Mouse (Mus musculus): Measurements from ENCODE around the gene Stk17b. TPM values are rescaled to one million over a fixed set of nuclear protein-coding genes. Genes with fewer than 3 reads are reported as not detected.
"Not testable (repeated sequence)": the region's sequence is repeated elsewhere in the genome, so short reads cannot be mapped to it uniquely, and the experiment has no call there.

Stk17b gene
- polyA plus RNA-seq, 1 experiment from 2014 or later: 4.9 TPM

- no peak for ATAC-seq
- H3K27me3 ChIP-seq (replicated peaks; ENCODE audit: control insufficient read depth, insufficient read depth, low read length): no peaks in the 10 kb centered on the region
- no peak overlapping the region for H3K27ac ChIP-seq (ENCODE audit: low read depth, low read length)
- H3K4me2 ChIP-seq (ENCODE audit: low read length): no peak overlapping the region
- H3K4me1 ChIP-seq (ENCODE audit: control insufficient read depth, insufficient read depth, low read depth, low read length): no peaks in the 10 kb centered on the region
- no peak overlapping the region for H3K4me3 ChIP-seq (ENCODE audit: low read length)
- H3K9me3 ChIP-seq (ENCODE audit: control insufficient read depth, low read length): no peaks in the 10 kb centered on the region
- H3K9ac ChIP-seq (ENCODE audit: low read depth, low read length): no peak overlapping the region
- WGBS: 88% methylated on average over 5 of the region's 5 CpGs
- no peaks in the 10 kb centered on the region for H3K36me3 ChIP-seq (ENCODE audit: control insufficient read depth, insufficient read depth, low read length)
Observed at GRCm38 (mm10) chr1:53720601-53721351, 64.2 kb downstream of the Stk17b start.

GRCm38 (mm10) chr1:53715966-53716515, 69.0 kb downstream of the Stk17b start:
- no peaks in the 10 kb centered on the region for H3K36me3 ChIP-seq (ENCODE audit: control insufficient read depth, insufficient read depth, low read length)
- H3K27me3 ChIP-seq (replicated peaks; ENCODE audit: control insufficient read depth, insufficient read depth, low read length): no peaks in the 10 kb centered on the region
- no peaks in the 10 kb centered on the region for H3K9me3 ChIP-seq (ENCODE audit: control insufficient read depth, low read length)
- no peak overlapping the region for H3K9ac ChIP-seq (ENCODE audit: low read depth, low read length)
- no peak overlapping the region for H3K4me2 ChIP-seq (ENCODE audit: low read length)
- H3K4me1 ChIP-seq (ENCODE audit: control insufficient read depth, insufficient read depth, low read depth, low read length): no peaks in the 10 kb centered on the region
- no peak overlapping the region for H3K27ac ChIP-seq (ENCODE audit: low read depth, low read length)
- no peak overlapping the region for H3K4me3 ChIP-seq (ENCODE audit: low read length)
- WGBS: 97% methylated on average over 1 of the region's 1 CpGs
- ATAC-seq: no peak

DNA sequence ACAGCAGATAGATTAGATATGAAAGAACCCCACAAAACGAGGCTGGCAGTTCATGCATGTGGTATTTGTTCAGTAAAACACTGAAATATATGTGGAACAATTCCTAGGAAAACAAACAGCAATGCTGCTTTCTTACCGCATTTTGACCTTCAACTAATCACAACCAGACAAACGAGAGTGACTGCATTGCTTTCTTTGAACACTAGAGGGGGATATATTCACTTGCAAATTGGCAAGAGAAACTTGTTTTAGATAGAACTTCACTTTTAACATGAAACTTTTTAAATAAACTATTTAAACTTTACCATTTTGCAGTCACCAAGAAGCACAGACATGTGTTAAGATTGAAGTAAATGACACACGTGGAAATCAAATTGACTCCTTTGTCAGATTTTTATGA, 69.6 kb downstream of the Stk17b start:
- H3K27ac ChIP-seq (ENCODE audit: low read depth, low read length): no peak overlapping the region
- no peak for ATAC-seq
- H3K27me3 ChIP-seq (replicated peaks; ENCODE audit: control insufficient read depth, insufficient read depth, low read length): no peaks in the 10 kb centered on the region
- no peaks in the 10 kb centered on the region for H3K9me3 ChIP-seq (ENCODE audit: control insufficient read depth, low read length)
- no peak overlapping the region for H3K4me3 ChIP-seq (ENCODE audit: low read length)
- H3K4me2 ChIP-seq (ENCODE audit: low read length): no peak overlapping the region
- H3K36me3 ChIP-seq (ENCODE audit: control insufficient read depth, insufficient read depth, low read length): no peaks in the 10 kb centered on the region
- no peak overlapping the region for H3K9ac ChIP-seq (ENCODE audit: low read depth, low read length)
- no peaks in the 10 kb centered on the region for H3K4me1 ChIP-seq (ENCODE audit: control insufficient read depth, insufficient read depth, low read depth, low read length)
- 4% methylated on average over 4 of the region's 4 CpGs for WGBS

GRCm38 (mm10) chr1:53713383-53713782, 71.6 kb downstream of the Stk17b start:
- WGBS: 25% methylated on average over 2 of the region's 3 CpGs
- H3K9ac ChIP-seq (ENCODE audit: low read depth, low read length); H3K36me3 ChIP-seq (ENCODE audit: control insufficient read depth, insufficient read depth, low read length); H3K4me3 ChIP-seq (ENCODE audit: low read length); H3K4me2 ChIP-seq (ENCODE audit: low read length); H3K27ac ChIP-seq (ENCODE audit: low read depth, low read length); H3K4me1 ChIP-seq (ENCODE audit: control insufficient read depth, insufficient read depth, low read depth, low read length); H3K9me3 ChIP-seq (ENCODE audit: control insufficient read depth, low read length); H3K27me3 ChIP-seq (replicated peaks; ENCODE audit: control insufficient read depth, insufficient read depth, low read length): not testable (repeated sequence)
- ATAC-seq: peak; percentile 78

DNA sequence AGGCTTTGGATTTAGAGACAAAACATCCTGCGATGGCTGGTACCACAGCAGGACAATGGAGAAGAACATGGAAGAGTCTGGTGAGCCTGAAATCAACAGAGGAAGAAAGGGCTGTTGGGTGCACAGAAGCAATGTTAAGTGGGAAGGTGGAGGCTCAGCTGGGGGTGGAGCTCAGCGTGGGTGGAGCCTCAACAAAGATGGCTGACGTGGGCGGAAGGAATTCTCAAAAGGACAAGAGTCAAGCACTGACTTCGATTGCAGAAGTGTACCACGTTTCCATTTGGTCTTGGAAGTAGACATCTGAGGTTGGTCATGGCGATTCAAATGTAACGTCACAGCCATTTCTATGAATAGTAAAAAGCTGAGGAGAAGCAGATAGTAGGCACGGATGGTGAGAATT, 74.0 kb downstream of the Stk17b start:
- H3K4me3 ChIP-seq (ENCODE audit: low read length): no peak overlapping the region
- no peak overlapping the region for H3K4me2 ChIP-seq (ENCODE audit: low read length)
- 87% methylated on average over 9 of the region's 9 CpGs for WGBS
- no peak overlapping the region for H3K27ac ChIP-seq (ENCODE audit: low read depth, low read length)
- ATAC-seq: no peak
- no peaks in the 10 kb centered on the region for H3K9me3 ChIP-seq (ENCODE audit: control insufficient read depth, low read length)
- H3K36me3 ChIP-seq (ENCODE audit: control insufficient read depth, insufficient read depth, low read length): no peaks in the 10 kb centered on the region
- H3K4me1 ChIP-seq (ENCODE audit: control insufficient read depth, insufficient read depth, low read depth, low read length): peaks cover 4% of the 10 kb centered on the region
- no peaks in the 10 kb centered on the region for H3K27me3 ChIP-seq (replicated peaks; ENCODE audit: control insufficient read depth, insufficient read depth, low read length)
- H3K9ac ChIP-seq (ENCODE audit: low read depth, low read length): no peak overlapping the region

DNA sequence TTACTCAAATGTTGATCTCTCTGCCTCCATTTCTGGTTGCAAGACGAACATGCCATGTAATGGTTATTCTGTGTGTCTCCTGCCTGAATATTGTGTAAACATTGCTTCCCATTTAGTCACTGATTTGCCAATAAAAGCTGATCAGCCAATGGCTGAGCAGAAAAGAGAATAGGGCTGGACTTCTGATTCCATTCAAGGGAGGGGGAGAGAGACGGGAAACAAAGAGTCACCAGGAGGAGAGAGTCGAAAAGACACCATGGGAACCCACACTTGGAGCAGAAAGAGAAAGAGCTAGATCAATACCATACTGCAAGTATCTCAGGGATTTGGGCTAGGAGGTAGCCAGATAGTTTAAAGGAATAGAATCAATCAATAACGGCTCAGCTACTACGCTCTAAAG, 75.4 kb downstream of the Stk17b start:
- not testable (repeated sequence) for H3K9ac ChIP-seq (ENCODE audit: low read depth, low read length); H3K9me3 ChIP-seq (ENCODE audit: control insufficient read depth, low read length); H3K4me1 ChIP-seq (ENCODE audit: control insufficient read depth, insufficient read depth, low read depth, low read length); H3K4me3 ChIP-seq (ENCODE audit: low read length); H3K36me3 ChIP-seq (ENCODE audit: control insufficient read depth, insufficient read depth, low read length); H3K27ac ChIP-seq (ENCODE audit: low read depth, low read length); H3K4me2 ChIP-seq (ENCODE audit: low read length); H3K27me3 ChIP-seq (replicated peaks; ENCODE audit: control insufficient read depth, insufficient read depth, low read length)
- 54% methylated on average over 5 of the region's 5 CpGs for WGBS
- peak; percentile 61 for ATAC-seq

- Histone ChIP-seq H3K4me3 (ENCODE audit: low read length) (peak within 1 kb of the TSS; percentile 71), H3K9me3 (ENCODE audit: control insufficient read depth, low read length) (no peaks in the 10 kb centered on the region), H3K27ac (ENCODE audit: low read depth, low read length) (peak within 1 kb of the TSS; percentile 88), H3K4me2 (ENCODE audit: low read length) (peak within 1 kb of the TSS; percentile 90), H3K36me3 (ENCODE audit: control insufficient read depth, insufficient read depth, low read length) (no peaks in the 10 kb centered on the region), H3K4me1 (ENCODE audit: control insufficient read depth, insufficient read depth, low read depth, low read length) (peaks cover 4% of the 10 kb centered on the region), H3K9ac (ENCODE audit: low read depth, low read length) (peak within 1 kb of the TSS; percentile 72), H3K27me3 (replicated peaks; ENCODE audit: control insufficient read depth, insufficient read depth, low read length) (no peaks in the 10 kb centered on the region)
- 12% methylated on average over 42 of the region's 42 CpGs for WGBS
- ATAC-seq: peak; percentile 94
Observed at GRCm38 (mm10) chr1:53706431-53707361, 78.3 kb downstream of the Stk17b start, which contains the start of gene Dnah7a. Dnah7a (minus strand) TSS chr1:53706784.

All from hindbrain, embryonic 16.5 days (tissue).